Mouse (Mus musculus) lung, postnatal 0 days (tissue): Measurements from ENCODE around the gene 2300002M23Rik. TPM values are rescaled to one million over a fixed set of nuclear protein-coding genes. Genes with fewer than 3 reads are reported as not detected.
A peak's percentile ranks its signal among the peaks of the same experiment; 100 is the strongest.

Experiments used
- ATAC-seq: fragments of 200-750 bp; cut with Nextera tagmentation; 2 replicates; pipeline ENCODE4 v1.8.0; 2017; ENCODE audit warnings: moderate library complexity
- DNase-seq: peaks from one replicate; pipeline ENCODE4 v3.0.0-alpha.2; 2016; ENCODE audit warnings: low spot score
- H3K27ac ChIP-seq: fragments of 300-500 bp; sonication (generic); 2 replicates; pipeline ENCODE4 v1.5.1; 2014; ENCODE audit warnings: antibody characterized with exemption, mild to moderate bottlenecking, low read length, mixed read lengths
- H3K27me3 ChIP-seq: fragments of 300-500 bp; sonication (generic); replicated peaks from 2 replicates; pipeline ENCODE4 v1.6.1; 2014; ENCODE audit warnings: low read length, mixed read lengths; ENCODE audit not compliant: insufficient read depth
- H3K36me3 ChIP-seq: fragments of 300-500 bp; sonication (generic); 2 replicates; pipeline ENCODE4 v1.6.1; 2014; ENCODE audit warnings: low read length, mixed read lengths; ENCODE audit not compliant: insufficient read depth
- H3K4me1 ChIP-seq: fragments of 300-500 bp; sonication (generic); 2 replicates; pipeline ENCODE4 v1.6.1; 2014; ENCODE audit warnings: antibody characterized with exemption, low read depth, low read length, mixed read lengths; ENCODE audit not compliant: insufficient read depth
- H3K4me2 ChIP-seq: fragments of 300-500 bp; sonication (generic); replicated peaks from 2 replicates; pipeline ENCODE4 v1.6.1; 2014; ENCODE audit warnings: low read depth, mild to moderate bottlenecking, low read length, moderate library complexity, mixed read lengths
- H3K4me3 ChIP-seq: fragments of 300-500 bp; sonication (generic); 2 replicates; pipeline ENCODE4 v1.5.1; 2014; ENCODE audit warnings: low read depth, low read length
- H3K9ac ChIP-seq: fragments of 300-500 bp; sonication (generic); replicated peaks from 2 replicates; pipeline ENCODE4 v1.6.1; 2014; ENCODE audit warnings: low read depth, mild to moderate bottlenecking
- H3K9me3 ChIP-seq: fragments of 300-500 bp; sonication (generic); 2 replicates; pipeline ENCODE4 v1.6.1; 2016; ENCODE audit warnings: low read length, mixed read lengths
- CTCF ChIP-seq: IDR thresholded peaks from 2 replicates; pipeline ENCODE4 v1.5.1; 2016; ENCODE audit warnings: antibody characterized with exemption, mild to moderate bottlenecking
- EP300 ChIP-seq: IDR thresholded peaks from 2 replicates; pipeline ENCODE4 v1.6.1; 2016; ENCODE audit warnings: antibody characterized with exemption, mild to moderate bottlenecking, control low read depth
- WGBS: fragments of 180-500 bp; shearing (Covaris S2); extraction: QIAGEN DNeasy Blood & Tissue Kit; methylation state at CpG from one replicate; pipeline ENCODE4 v1.1.7; 2014; 5-methylcytosine and 5-hydroxymethylcytosine counted together
- polyA plus RNA-seq: library from polyadenylated mRNA; unstranded; fragments of >200 nt; fragmentation: Nextera tagmentation; extraction: Ambion mirVana; gene quantifications from 2 replicates; pipeline ENCODE4 v1.2.1, GENCODE M21; 2015

2300002M23Rik gene
- polyA plus RNA-seq, 1 experiment from 2014 or later: not detected

DNA sequence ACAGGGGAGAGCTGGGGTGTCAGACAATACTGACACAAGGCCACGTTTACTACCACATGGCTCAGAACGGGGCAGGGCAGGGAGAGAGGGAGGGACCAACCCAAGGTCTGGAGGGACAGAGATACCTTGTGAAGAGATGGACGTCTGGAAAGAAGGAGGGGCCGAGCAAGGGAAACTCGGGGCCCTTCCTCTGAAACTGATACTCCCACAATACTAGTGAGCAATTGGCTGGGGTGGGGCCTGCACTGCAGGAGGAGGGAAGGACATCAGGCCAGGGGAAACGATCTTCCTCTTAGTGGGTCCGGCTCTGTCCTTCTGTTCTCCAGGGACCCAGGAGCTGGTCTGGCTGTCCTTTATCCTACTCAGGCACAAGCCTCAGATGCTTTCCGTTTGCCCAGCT, 16.4 kb upstream of the 2300002M23Rik start:
- Histone ChIP-seq H3K36me3 (no peaks in the 10 kb centered on the region), H3K27me3 (no peaks in the 10 kb centered on the region), H3K9me3 (no peaks in the 10 kb centered on the region), H3K9ac (no peak overlapping the region), H3K27ac (no peak overlapping the region), H3K4me3 (no peak overlapping the region), H3K4me2 (no peak overlapping the region), H3K4me1 (peaks cover 13% of the 10 kb centered on the region)
- 57% methylated on average over 8 of the region's 8 CpGs for WGBS
- ATAC-seq (no peak), DNase-seq (no peak)
- TF ChIP-seq CTCF (no peak), EP300 (no peak)

DNA sequence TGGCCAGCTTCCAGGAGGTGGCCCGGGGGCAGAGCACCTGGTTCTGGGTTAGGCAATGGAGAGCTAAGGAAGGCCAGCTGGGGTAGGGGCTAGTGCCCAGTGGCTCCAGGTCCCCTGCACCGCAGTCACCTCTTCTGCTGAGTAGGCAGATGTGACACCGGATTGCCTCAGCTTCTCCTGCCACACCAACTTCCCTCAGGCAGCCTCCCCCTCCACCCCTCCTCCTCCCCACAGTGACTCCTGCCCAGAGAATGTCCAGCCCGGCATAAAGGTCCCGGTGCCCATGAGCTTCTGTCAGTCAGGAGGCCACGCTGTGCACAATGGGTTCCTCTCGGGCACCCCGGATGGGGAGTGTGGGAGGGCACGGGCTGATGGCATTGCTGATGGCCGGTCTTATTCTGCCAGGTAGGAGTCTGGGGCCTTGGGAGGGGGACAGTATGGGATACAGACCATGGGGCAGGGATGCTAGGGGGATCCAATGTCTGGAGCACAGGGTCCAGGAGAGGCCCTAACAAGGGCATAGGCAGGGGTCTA, 15.3 kb upstream of the 2300002M23Rik start, which contains the start of gene Cdsn:
TSS of gene Cdsn (plus strand) at position 248 of the 534 bp plus-strand sequence.
- no peak within 1 kb of the TSS for H3K9ac ChIP-seq
- TF ChIP-seq CTCF: no peak
- TF ChIP-seq EP300: no peak
- no peak for ATAC-seq

GRCm38 (mm10) chr17:35554321-35554720, 12.9 kb upstream of the 2300002M23Rik start:
- no peaks in the 10 kb centered on the region for H3K27me3 ChIP-seq
- no peak overlapping the region for H3K27ac ChIP-seq
- no peak overlapping the region for H3K4me2 ChIP-seq
- TF ChIP-seq EP300 (no peak), CTCF (no peak)
- H3K36me3 ChIP-seq: no peaks in the 10 kb centered on the region
- ATAC-seq (no peak), DNase-seq (no peak)
- H3K9ac ChIP-seq: no peak overlapping the region
- 76% methylated on average over 5 of the region's 5 CpGs for whole genome bisulfite sequencing
- no peak overlapping the region for H3K4me3 ChIP-seq
- peaks cover 5% of the 10 kb centered on the region for H3K4me1 ChIP-seq
- no peaks in the 10 kb centered on the region for H3K9me3 ChIP-seq

More for the DNA sequence above, 15.3 kb upstream of the 2300002M23Rik start, which contains the start of gene Cdsn:
- no peak for DNase-seq
- WGBS: 81% methylated on average over 10 of the region's 10 CpGs
- no peak within 1 kb of the TSS for H3K27ac ChIP-seq
- no peaks in the 10 kb centered on the region for H3K9me3 ChIP-seq
- H3K4me2 ChIP-seq: no peak within 1 kb of the TSS
- no peaks in the 10 kb centered on the region for H3K27me3 ChIP-seq
- peaks cover 13% of the 10 kb centered on the region for H3K4me1 ChIP-seq
- no peaks in the 10 kb centered on the region for H3K36me3 ChIP-seq
- H3K4me3 ChIP-seq: no peak within 1 kb of the TSS

GRCm38 (mm10) chr17:35554761-35555397, 12.4 kb upstream of the 2300002M23Rik start:
- TF ChIP-seq CTCF (no peak), EP300 (no peak)
- Histone ChIP-seq H3K27me3 (no peaks in the 10 kb centered on the region), H3K4me3 (no peak overlapping the region), H3K4me2 (no peak overlapping the region), H3K9ac (no peak overlapping the region), H3K9me3 (no peaks in the 10 kb centered on the region), H3K36me3 (no peaks in the 10 kb centered on the region), H3K4me1 (peaks cover 4% of the 10 kb centered on the region), H3K27ac (no peak overlapping the region)
- DNase-seq: no peak
- ATAC-seq: no peak
- WGBS: 87% methylated on average over 17 of the region's 18 CpGs

GRCm38 (mm10) chr17:35556186-35556765, 11.0 kb upstream of the 2300002M23Rik start:
- no peak for ATAC-seq
- Histone ChIP-seq H3K36me3 (no peaks in the 10 kb centered on the region), H3K27me3 (no peaks in the 10 kb centered on the region), H3K27ac (no peak overlapping the region), H3K4me2 (no peak overlapping the region), H3K9ac (no peak overlapping the region), H3K4me1 (no peaks in the 10 kb centered on the region), H3K4me3 (no peak overlapping the region), H3K9me3 (no peaks in the 10 kb centered on the region)
- TF ChIP-seq CTCF (no peak), EP300 (no peak)
- WGBS: 78% methylated on average over 13 of the region's 13 CpGs
- DNase-seq: no peak

DNA sequence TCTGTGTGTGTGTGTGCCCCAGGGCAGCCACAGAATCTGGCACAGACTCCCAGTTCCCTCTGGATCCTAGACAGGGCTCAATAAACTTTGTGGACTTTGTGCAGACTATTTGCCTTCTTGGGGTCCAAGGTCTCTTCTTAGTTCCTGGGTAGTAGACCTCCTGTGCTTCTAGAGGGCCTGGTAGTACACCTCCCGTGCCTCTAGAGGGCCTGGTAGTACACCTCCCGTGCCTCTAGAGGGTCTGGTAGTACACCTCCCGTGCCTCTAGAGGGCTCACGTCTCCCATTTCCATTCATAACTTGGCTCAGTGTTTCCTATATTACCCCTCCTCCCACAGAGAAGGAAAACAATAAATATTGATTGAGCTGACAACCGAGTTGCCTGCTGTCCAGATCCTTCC, 10.4 kb upstream of the 2300002M23Rik start:
- Histone ChIP-seq H3K27me3 (no peaks in the 10 kb centered on the region), H3K36me3 (no peaks in the 10 kb centered on the region), H3K4me3 (no peak overlapping the region), H3K4me2 (no peak overlapping the region), H3K9ac (no peak overlapping the region), H3K4me1 (no peaks in the 10 kb centered on the region), H3K9me3 (no peaks in the 10 kb centered on the region), H3K27ac (no peak overlapping the region)
- ATAC-seq: peak; percentile 73
- peak; percentile 78 for DNase-seq
- TF ChIP-seq CTCF (peak; percentile 92), EP300 (no peak)
- 23% methylated on average over 5 of the region's 5 CpGs for WGBS
